Mouse (Mus musculus): ENCODE results near the gene Gcnt7. TPM values are rescaled to one million over a fixed set of nuclear protein-coding genes. Genes with fewer than 3 reads are reported as not detected.
A peak's percentile ranks its signal among the peaks of the same experiment; 100 is the strongest.

Gene Gcnt7
- polyA plus RNA-seq, 1 experiment from 2014 or later = 1.6 TPM

DNA sequence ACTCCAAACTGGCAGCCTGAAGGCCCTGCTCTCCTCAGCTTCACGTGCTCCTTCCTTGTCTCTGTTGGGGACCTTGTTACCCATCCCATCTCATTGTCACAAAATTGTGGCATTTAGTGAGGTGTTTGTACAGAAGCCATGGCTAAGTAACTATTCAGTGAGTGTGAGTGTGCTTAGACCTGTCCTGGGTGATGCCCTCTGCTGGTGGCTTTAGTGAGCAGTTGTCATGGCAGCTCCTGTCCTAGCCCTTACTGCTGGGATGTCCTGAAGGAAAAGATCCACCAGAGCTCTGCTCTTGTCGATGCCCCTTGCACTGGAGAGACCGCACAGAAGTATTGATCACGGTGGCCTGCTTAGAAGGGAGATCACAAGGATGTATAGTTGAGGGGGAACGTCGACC is 11.1 kb downstream of the Gcnt7 start:
- no peak overlapping the region for H3K4me2 ChIP-seq (ENCODE audit: low read length)

DNA sequence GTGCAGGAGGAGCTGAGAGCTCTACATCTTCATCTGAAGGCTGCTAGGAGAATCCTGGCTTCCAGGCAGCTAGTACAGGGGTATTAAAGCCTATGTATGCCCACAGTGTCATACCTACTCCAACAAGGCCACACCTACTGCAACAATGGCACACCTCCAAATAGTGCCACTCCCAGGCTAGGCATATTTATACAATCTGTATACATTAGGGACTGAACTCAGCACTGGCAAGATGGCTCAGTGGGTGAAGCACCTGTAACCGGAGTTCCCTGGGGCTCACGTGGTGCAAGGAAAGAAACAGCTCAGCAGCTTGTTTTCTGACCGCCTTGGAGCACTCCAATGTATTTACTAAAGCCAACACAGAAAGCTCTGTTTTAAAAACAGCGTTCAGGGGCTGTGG is 12.8 kb downstream of the Gcnt7 start:
- peaks cover 61% of the 10 kb centered on the region for H3K36me3 ChIP-seq (ENCODE audit: control insufficient read depth, insufficient read depth, low read length)

More for the DNA sequence above, 11.1 kb downstream of the Gcnt7 start:
- Histone ChIP-seq H3K4me3 (replicated peaks; ENCODE audit: low read depth, low read length) (no peak overlapping the region), H3K4me1 (ENCODE audit: control insufficient read depth, insufficient read depth, low read length) (no peaks in the 10 kb centered on the region), H3K36me3 (ENCODE audit: control insufficient read depth, insufficient read depth, low read length) (peaks cover 76% of the 10 kb centered on the region), H3K9ac (replicated peaks; ENCODE audit: low read length) (no peak overlapping the region), H3K9me3 (ENCODE audit: control insufficient read depth, low read length) (no peaks in the 10 kb centered on the region), H3K27ac (replicated peaks; ENCODE audit: low read depth, low read length) (no peak overlapping the region), H3K27me3 (ENCODE audit: control insufficient read depth, insufficient read depth, low read length) (no peaks in the 10 kb centered on the region)
- 92% methylated on average over 6 of the region's 6 CpGs for WGBS
- ATAC-seq (ENCODE audit: low FRiP score, low TSS enrichment) (no peak), DNase-seq (peak; percentile 45)

DNA sequence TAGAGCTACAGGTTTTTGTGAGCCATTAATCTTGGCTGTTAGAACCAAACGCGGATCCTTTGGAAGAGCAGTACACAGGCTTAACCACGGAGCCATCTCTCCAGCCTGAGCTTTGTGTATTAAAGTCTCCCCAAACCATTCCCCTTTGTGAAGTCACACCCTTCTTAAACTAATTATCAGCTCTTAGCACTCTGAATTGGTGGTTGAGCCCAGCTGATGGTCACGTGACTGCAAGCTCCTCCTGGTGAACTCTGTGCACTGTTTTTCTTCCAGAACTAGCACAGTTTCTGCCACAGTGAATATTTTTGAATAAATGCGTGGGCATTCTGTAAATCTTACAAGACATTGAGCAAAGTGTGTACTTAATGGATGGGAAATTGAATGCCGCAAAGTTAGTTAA is 17.2 kb downstream of the Gcnt7 start:
- DNase-seq (no peak), ATAC-seq (ENCODE audit: low FRiP score, low TSS enrichment) (no peak)
- Histone ChIP-seq H3K36me3 (ENCODE audit: control insufficient read depth, insufficient read depth, low read length) (peaks cover 16% of the 10 kb centered on the region), H3K4me2 (ENCODE audit: low read length) (peak overlapping the region; percentile 90), H3K9ac (replicated peaks; ENCODE audit: low read length) (peak overlapping the region; percentile 65), H3K27me3 (ENCODE audit: control insufficient read depth, insufficient read depth, low read length) (no peaks in the 10 kb centered on the region), H3K4me3 (replicated peaks; ENCODE audit: low read depth, low read length) (peak overlapping the region; percentile 73), H3K4me1 (ENCODE audit: control insufficient read depth, insufficient read depth, low read length) (peaks cover 19% of the 10 kb centered on the region), H3K9me3 (ENCODE audit: control insufficient read depth, low read length) (no peaks in the 10 kb centered on the region), H3K27ac (replicated peaks; ENCODE audit: low read depth, low read length) (no peak overlapping the region)
- WGBS = 33% methylated on average over 6 of the region's 6 CpGs

More for the DNA sequence above, 12.8 kb downstream of the Gcnt7 start:
- WGBS = 96% methylated on average over 4 of the region's 4 CpGs
- ATAC-seq (ENCODE audit: low FRiP score, low TSS enrichment) (no peak), DNase-seq (no peak)
- Histone ChIP-seq H3K27me3 (ENCODE audit: control insufficient read depth, insufficient read depth, low read length) (no peaks in the 10 kb centered on the region), H3K4me1 (ENCODE audit: control insufficient read depth, insufficient read depth, low read length) (peaks cover 15% of the 10 kb centered on the region), H3K4me3 (replicated peaks; ENCODE audit: low read depth, low read length) (no peak overlapping the region), H3K9me3 (ENCODE audit: control insufficient read depth, low read length) (no peaks in the 10 kb centered on the region), H3K4me2 (ENCODE audit: low read length) (no peak overlapping the region), H3K9ac (replicated peaks; ENCODE audit: low read length) (no peak overlapping the region), H3K27ac (replicated peaks; ENCODE audit: low read depth, low read length) (no peak overlapping the region)

DNA sequence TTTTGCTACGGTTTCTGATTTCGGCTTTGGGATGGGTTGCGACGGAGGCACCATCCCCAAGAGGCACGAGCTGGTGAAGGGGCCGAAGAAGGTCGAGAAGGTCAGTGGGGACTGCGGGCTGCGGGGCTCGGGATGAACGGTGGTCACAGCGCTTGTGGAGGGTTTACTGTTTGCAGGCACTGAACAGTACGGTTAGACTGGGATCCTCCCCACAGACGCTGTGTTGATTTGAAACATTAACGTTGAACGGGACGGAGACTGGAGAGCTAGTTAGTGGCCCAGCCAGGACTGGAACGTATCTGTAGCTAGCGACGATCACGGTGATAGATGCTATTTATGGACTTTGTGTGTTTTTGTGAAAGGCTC is 17.8 kb downstream of the Gcnt7 start:
- H3K4me1 ChIP-seq (ENCODE audit: control insufficient read depth, insufficient read depth, low read length) = peaks cover 19% of the 10 kb centered on the region
- no peaks in the 10 kb centered on the region for H3K27me3 ChIP-seq (ENCODE audit: control insufficient read depth, insufficient read depth, low read length)
- no peaks in the 10 kb centered on the region for H3K9me3 ChIP-seq (ENCODE audit: control insufficient read depth, low read length)
- peak overlapping the region; percentile 65 for H3K9ac ChIP-seq (replicated peaks; ENCODE audit: low read length)
- peak; percentile 68 for ATAC-seq (ENCODE audit: low FRiP score, low TSS enrichment)
- 0 out of 2 replicates have a peak overlapping the region, but pooled peaks have one; percentile 20 for H3K27ac ChIP-seq (replicated peaks; ENCODE audit: low read depth, low read length)
- peak overlapping the region; percentile 73 for H3K4me3 ChIP-seq (replicated peaks; ENCODE audit: low read depth, low read length)
- DNase-seq = no peak
- peak overlapping the region; percentile 90 for H3K4me2 ChIP-seq (ENCODE audit: low read length)
- peaks cover 11% of the 10 kb centered on the region for H3K36me3 ChIP-seq (ENCODE audit: control insufficient read depth, insufficient read depth, low read length)
- under 1% methylated on average over 21 of the region's 21 CpGs for WGBS

DNA sequence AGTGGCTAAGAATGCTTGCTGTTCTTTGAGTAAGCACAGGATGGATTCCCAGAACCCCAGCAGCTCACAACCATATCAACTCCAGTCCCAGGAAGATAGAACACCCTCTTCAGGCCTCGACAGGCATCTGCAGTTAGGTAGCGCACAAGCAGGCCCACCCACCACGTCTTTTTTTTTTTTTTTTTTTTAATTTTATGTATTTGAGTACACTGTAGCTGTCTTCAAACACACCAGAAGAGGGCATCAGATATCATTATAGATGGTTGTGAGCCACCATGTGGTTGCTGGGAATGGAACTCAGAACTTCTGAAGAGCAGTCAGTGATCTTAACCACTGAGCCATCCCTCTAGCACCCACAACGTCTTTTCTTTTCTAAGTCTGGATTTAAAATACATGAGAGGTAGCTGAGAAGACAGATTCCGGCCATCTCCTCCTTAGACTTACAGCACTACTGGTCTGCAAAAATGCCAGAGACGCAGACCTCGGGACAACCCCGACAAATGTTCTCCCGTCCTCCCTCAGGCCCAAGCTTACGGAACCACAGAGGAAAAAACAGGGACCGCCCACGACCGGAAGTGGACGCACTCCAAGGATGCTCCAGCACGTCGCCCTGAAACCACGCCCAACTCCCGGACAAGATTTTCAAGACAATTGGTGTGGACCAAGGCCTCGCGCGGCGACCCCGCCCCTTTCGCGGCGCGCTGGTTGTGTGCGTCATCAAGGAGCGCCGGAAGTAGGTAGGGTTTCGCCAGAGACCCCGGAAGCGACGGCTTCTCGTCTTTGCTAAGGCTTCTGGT is 18.4 kb downstream of the Gcnt7 start, which contains the start of gene Rtf2:
TSS of gene Rtf2 (plus strand) at position 714 of the 797 bp plus-strand sequence.
- H3K27me3 ChIP-seq (ENCODE audit: control insufficient read depth, insufficient read depth, low read length) = no peaks in the 10 kb centered on the region
- DNase-seq (peak; percentile 99), ATAC-seq (ENCODE audit: low FRiP score, low TSS enrichment) (peak; percentile 98)
- peak within 1 kb of the TSS; percentile 90 for H3K4me2 ChIP-seq (ENCODE audit: low read length)
- H3K36me3 ChIP-seq (ENCODE audit: control insufficient read depth, insufficient read depth, low read length) = peaks cover 5% of the 10 kb centered on the region
- peaks cover 19% of the 10 kb centered on the region for H3K4me1 ChIP-seq (ENCODE audit: control insufficient read depth, insufficient read depth, low read length)
- H3K27ac ChIP-seq (replicated peaks; ENCODE audit: low read depth, low read length) = peak within 1 kb of the TSS; percentile 75
- H3K4me3 ChIP-seq (replicated peaks; ENCODE audit: low read depth, low read length) = peak within 1 kb of the TSS; percentile 73
- H3K9me3 ChIP-seq (ENCODE audit: control insufficient read depth, low read length) = no peaks in the 10 kb centered on the region
- peak within 1 kb of the TSS; percentile 65 for H3K9ac ChIP-seq (replicated peaks; ENCODE audit: low read length)
- 2% methylated on average over 35 of the region's 35 CpGs for whole genome bisulfite sequencing

DNA sequence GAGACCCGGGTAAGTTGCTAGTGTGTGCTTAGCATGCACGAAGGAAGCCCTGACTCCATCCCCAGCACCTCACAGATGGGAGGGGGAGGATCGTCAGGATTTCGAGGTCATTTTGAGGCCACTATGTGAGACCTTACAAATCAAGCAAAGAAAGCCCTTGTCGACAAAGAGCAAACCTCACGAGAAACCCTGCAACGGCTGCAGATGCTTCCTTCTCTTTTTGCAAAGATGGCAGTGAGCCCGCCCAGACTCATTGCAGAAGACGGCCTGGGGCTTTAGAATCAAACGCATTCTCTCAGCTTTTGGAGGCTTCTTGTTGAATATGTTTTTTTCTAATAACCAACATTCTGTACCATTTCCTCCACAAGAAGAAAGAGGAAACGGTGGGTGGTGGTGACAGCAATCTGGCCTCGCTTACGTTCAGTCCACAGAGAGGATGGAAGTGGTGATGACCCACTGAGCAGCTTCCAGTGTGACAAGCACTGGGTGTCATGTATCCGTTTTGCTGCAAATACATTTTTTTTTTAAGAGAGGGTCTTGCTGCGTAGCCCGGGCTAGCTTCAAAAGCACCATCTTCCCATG is 20.9 kb downstream of the Gcnt7 start:
- ATAC-seq (ENCODE audit: low FRiP score, low TSS enrichment) (no peak), DNase-seq (no peak)
- Histone ChIP-seq H3K4me1 (ENCODE audit: control insufficient read depth, insufficient read depth, low read length) (peaks cover 19% of the 10 kb centered on the region), H3K27me3 (ENCODE audit: control insufficient read depth, insufficient read depth, low read length) (no peaks in the 10 kb centered on the region), H3K4me3 (replicated peaks; ENCODE audit: low read depth, low read length) (no peak overlapping the region), H3K36me3 (ENCODE audit: control insufficient read depth, insufficient read depth, low read length) (no peaks in the 10 kb centered on the region), H3K27ac (replicated peaks; ENCODE audit: low read depth, low read length) (no peak overlapping the region), H3K4me2 (ENCODE audit: low read length) (no peak overlapping the region), H3K9me3 (ENCODE audit: control insufficient read depth, low read length) (no peaks in the 10 kb centered on the region), H3K9ac (replicated peaks; ENCODE audit: low read length) (no peak overlapping the region)
- 74% methylated on average over 16 of the region's 16 CpGs for WGBS

DNA sequence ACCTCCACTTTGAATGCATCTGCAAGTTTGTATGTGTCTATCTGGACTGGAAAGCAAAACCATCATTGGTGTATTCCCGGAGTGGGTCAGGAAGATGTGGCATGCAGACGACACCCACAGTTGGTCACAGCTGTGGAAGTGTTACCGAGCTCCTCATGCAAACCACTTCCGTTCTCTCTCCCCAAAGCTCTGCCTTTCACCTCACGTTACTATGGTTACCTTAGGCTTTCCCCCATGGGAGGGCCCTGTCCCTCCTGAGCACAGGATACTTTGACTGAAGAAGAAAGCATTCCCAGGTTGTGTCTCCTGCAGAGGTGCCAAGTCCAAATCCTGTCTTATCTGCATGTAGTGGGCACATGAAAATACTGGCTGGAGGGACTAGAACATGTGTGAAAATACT is 24.6 kb downstream of the Gcnt7 start:
- Histone ChIP-seq H3K36me3 (ENCODE audit: control insufficient read depth, insufficient read depth, low read length) (no peaks in the 10 kb centered on the region), H3K4me1 (ENCODE audit: control insufficient read depth, insufficient read depth, low read length) (no peaks in the 10 kb centered on the region), H3K9ac (replicated peaks; ENCODE audit: low read length) (no peak overlapping the region), H3K27me3 (ENCODE audit: control insufficient read depth, insufficient read depth, low read length) (no peaks in the 10 kb centered on the region), H3K27ac (replicated peaks; ENCODE audit: low read depth, low read length) (no peak overlapping the region), H3K4me3 (replicated peaks; ENCODE audit: low read depth, low read length) (no peak overlapping the region), H3K4me2 (ENCODE audit: low read length) (no peak overlapping the region), H3K9me3 (ENCODE audit: control insufficient read depth, low read length) (no peaks in the 10 kb centered on the region)
- WGBS = 55% methylated on average over 5 of the region's 5 CpGs
- DNase-seq (no peak), ATAC-seq (ENCODE audit: low FRiP score, low TSS enrichment) (no peak)

DNA sequence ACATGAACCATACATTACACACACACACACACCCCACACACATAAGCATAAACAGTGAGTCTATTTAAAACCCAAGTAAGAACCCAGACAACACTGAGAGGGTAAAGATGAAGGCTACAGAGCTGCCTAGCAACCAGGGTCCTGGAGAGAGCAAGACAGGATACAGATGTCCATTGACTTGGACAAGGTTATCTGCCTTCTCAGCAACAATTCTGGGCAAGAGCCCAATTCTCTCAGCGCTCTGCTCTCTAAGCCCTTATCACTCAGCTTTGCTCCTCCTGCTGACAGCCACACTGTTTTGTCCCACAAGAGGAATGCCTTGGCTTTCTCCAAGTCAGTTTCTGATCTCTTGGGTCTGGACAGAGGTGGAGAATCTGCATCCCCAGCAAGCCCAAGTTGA is 27.8 kb downstream of the Gcnt7 start:
- H3K4me2 ChIP-seq (ENCODE audit: low read length) = no peak overlapping the region

DNA sequence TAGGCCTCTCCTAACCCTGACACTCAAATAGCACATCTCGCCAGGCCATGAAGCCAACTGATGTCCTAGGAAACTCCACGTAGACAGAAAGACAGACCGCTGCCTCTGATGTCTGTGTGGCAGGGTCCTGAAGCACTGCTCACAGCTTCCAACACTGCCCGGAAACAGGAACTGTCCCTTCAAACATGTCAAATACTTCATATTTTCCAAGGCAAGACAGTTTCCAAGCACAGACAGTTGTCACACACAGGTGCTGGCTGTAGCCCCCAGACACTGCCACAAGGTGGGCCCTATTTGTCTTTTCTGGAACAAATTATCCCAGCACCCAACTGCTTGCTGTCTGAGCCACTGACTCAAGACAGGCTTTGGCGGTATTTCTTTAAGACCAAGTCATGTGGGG is 40.2 kb downstream of the Gcnt7 start:
- 90% methylated on average over 5 of the region's 5 CpGs for WGBS
- DNase-seq (no peak), ATAC-seq (ENCODE audit: low FRiP score, low TSS enrichment) (no peak)

More for the DNA sequence above, 27.8 kb downstream of the Gcnt7 start:
- ATAC-seq (ENCODE audit: low FRiP score, low TSS enrichment) = no peak
- H3K9me3 ChIP-seq (ENCODE audit: control insufficient read depth, low read length) = no peaks in the 10 kb centered on the region
- no peak overlapping the region for H3K27ac ChIP-seq (replicated peaks; ENCODE audit: low read depth, low read length)
- no peaks in the 10 kb centered on the region for H3K27me3 ChIP-seq (ENCODE audit: control insufficient read depth, insufficient read depth, low read length)
- H3K36me3 ChIP-seq (ENCODE audit: control insufficient read depth, insufficient read depth, low read length) = no peaks in the 10 kb centered on the region
- H3K4me1 ChIP-seq (ENCODE audit: control insufficient read depth, insufficient read depth, low read length) = no peaks in the 10 kb centered on the region
- no peak for DNase-seq
- no peak overlapping the region for H3K4me3 ChIP-seq (replicated peaks; ENCODE audit: low read depth, low read length)
- H3K9ac ChIP-seq (replicated peaks; ENCODE audit: low read length) = no peak overlapping the region
- 63% methylated on average over 1 of the region's 1 CpGs for WGBS

More for the DNA sequence above, 40.2 kb downstream of the Gcnt7 start:
- Histone ChIP-seq H3K27ac (replicated peaks; ENCODE audit: low read depth, low read length) (no peak overlapping the region), H3K9me3 (ENCODE audit: control insufficient read depth, low read length) (no peaks in the 10 kb centered on the region), H3K4me3 (replicated peaks; ENCODE audit: low read depth, low read length) (no peak overlapping the region), H3K4me1 (ENCODE audit: control insufficient read depth, insufficient read depth, low read length) (no peaks in the 10 kb centered on the region), H3K36me3 (ENCODE audit: control insufficient read depth, insufficient read depth, low read length) (no peaks in the 10 kb centered on the region), H3K4me2 (ENCODE audit: low read length) (no peak overlapping the region), H3K9ac (replicated peaks; ENCODE audit: low read length) (no peak overlapping the region), H3K27me3 (ENCODE audit: control insufficient read depth, insufficient read depth, low read length) (no peaks in the 10 kb centered on the region)

Data from midbrain, embryonic 14.5 days (tissue).